In the genomic region with DNA sequence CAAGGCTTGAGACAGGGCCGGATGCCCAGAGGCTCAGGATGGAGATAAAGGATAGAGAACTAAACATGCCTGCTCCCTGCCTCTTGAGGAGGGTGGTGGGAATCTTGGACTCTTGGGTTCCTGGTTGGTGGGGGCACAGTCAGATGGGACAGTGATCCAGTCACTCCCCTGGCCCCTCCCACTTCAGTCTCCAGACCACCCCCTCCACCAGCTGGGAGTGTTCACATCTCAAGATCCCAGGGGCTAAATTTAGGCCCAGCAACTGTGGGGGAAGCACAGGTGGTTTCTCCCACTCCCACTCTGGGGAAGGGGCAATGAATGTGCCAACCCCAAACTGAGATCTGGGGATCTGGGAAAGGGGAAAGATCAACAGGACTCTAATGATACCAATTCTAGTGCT, we compare ENCODE assay signal across 8 mouse cellular contexts. TPM values are rescaled to one million over a fixed set of nuclear protein-coding genes. Genes with fewer than 3 reads are reported as not detected.
DNase-seq lines count a peak whose midpoint lies in the region; ATAC-seq and TF ChIP-seq lines count a peak whose summit lies in the region.

No protein-coding gene starts in this region.

- H3K4me2 ChIP-seq in heart, embryonic 11.5 days, result peak overlapping the region; percentile 98
- peak overlapping the region; percentile 99 for H3K4me2 ChIP-seq in limb, embryonic 13.5 days (replicated peaks)
- peak overlapping the region; percentile 94 for H3K4me2 ChIP-seq in stomach, embryonic 14.5 days (replicated peaks; ENCODE audit: low read depth, low read length)
- no peak overlapping the region for H3K4me2 ChIP-seq in midbrain, embryonic 16.5 days (ENCODE audit: low read length)

- H3K9ac ChIP-seq in heart, embryonic 11.5 days (ENCODE audit: low read depth, low read length), result 0 out of 2 replicates have a peak overlapping the region, but pooled peaks have one; percentile 12
- no peak overlapping the region; the same call in 1 of the 2 replicates for H3K9ac ChIP-seq in limb, embryonic 13.5 days
- H3K9ac ChIP-seq in stomach, embryonic 14.5 days (replicated peaks; ENCODE audit: low read depth, low read length), result 0 out of 2 replicates have a peak overlapping the region, but pooled peaks have one; percentile 10
- H3K9ac ChIP-seq in midbrain, embryonic 16.5 days (ENCODE audit: low read depth, low read length), result no peak overlapping the region

- peak overlapping the region; percentile 58; the same call in 1 of the 2 replicates for H3K27ac ChIP-seq in heart, embryonic 11.5 days (ENCODE audit: low read depth, low read length)
- 0 out of 2 replicates have a peak overlapping the region, but pooled peaks have one; percentile 15 for H3K27ac ChIP-seq in limb, embryonic 13.5 days
- peak overlapping the region; percentile 80; the same call in 1 of the 2 replicates for H3K27ac ChIP-seq in stomach, embryonic 14.5 days (ENCODE audit: low read length)
- no peak overlapping the region for H3K27ac ChIP-seq in midbrain, embryonic 16.5 days (ENCODE audit: low read length)

- no peak for TF ChIP-seq POLR2A in lung, adult 2 months (IDR thresholded peaks at IDR 0.05; ENCODE audit: borderline replicate concordance, extremely low read depth, low read depth, low read length)

- DNase-seq in heart, adult 9 months (ENCODE audit: low spot score in 2 of 2), result no peak
- DNase-seq in lung, adult 2 months, result no peak
- no peak for DNase-seq in lung, postnatal 14 days
- no peak for DNase-seq in T-cell, adult 2 months (ENCODE audit: low spot score)

- H3K36me3 ChIP-seq in heart, embryonic 11.5 days (ENCODE audit: control insufficient read depth, insufficient read depth, low read length), result no peaks in the 10 kb centered on the region
- H3K36me3 ChIP-seq in limb, embryonic 13.5 days, result no peaks in the 10 kb centered on the region
- H3K36me3 ChIP-seq in stomach, embryonic 14.5 days (ENCODE audit: control insufficient read depth, insufficient read depth, low read length), result no peaks in the 10 kb centered on the region
- no peaks in the 10 kb centered on the region for H3K36me3 ChIP-seq in midbrain, embryonic 16.5 days (ENCODE audit: control insufficient read depth, insufficient read depth, low read length)

- peaks cover 30% of the 10 kb centered on the region for H3K27me3 ChIP-seq in heart, embryonic 11.5 days (ENCODE audit: control insufficient read depth, insufficient read depth, low read length)
- peaks cover 77% of the 10 kb centered on the region for H3K27me3 ChIP-seq in limb, embryonic 13.5 days
- no peaks in the 10 kb centered on the region; the same call in none of the 2 replicates for H3K27me3 ChIP-seq in stomach, embryonic 14.5 days (ENCODE audit: control insufficient read depth, insufficient read depth, low read length)
- peaks cover 45% of the 10 kb centered on the region for H3K27me3 ChIP-seq in midbrain, embryonic 16.5 days (ENCODE audit: control insufficient read depth, insufficient read depth, low read depth, low read length)

- peak overlapping the region; percentile 1; the same call in 1 of the 2 replicates for H3K4me3 ChIP-seq in heart, embryonic 11.5 days (ENCODE audit: low read depth, low read length)
- H3K4me3 ChIP-seq in lung, adult 2 months (replicated peaks; ENCODE audit: extremely low read depth, low read depth, low read length), result peak overlapping the region; percentile 13
- peak overlapping the region; percentile 65 for H3K4me3 ChIP-seq in limb, embryonic 13.5 days
- H3K4me3 ChIP-seq in stomach, embryonic 14.5 days (ENCODE audit: low read depth, low read length), result peak overlapping the region; percentile 64
- no peak overlapping the region for H3K4me3 ChIP-seq in midbrain, embryonic 16.5 days (ENCODE audit: low read depth, low read length)

- no peak for TF ChIP-seq CTCF in lung, adult 2 months (IDR thresholded peaks at IDR 0.05; ENCODE audit: insufficient read depth, low read length)

- ATAC-seq in heart, embryonic 11.5 days (replicated peaks; ENCODE audit: insufficient number of reproducible peaks, low FRiP score, low TSS enrichment), result no peak
- ATAC-seq in limb, embryonic 13.5 days (ENCODE audit: low FRiP score, low read depth), result no peak; the same call in 1 of the 2 replicates
- ATAC-seq in stomach, embryonic 14.5 days (ENCODE audit: insufficient number of reproducible peaks, insufficient read depth, low FRiP score, low read depth), result no peak
- no peak for ATAC-seq in midbrain, embryonic 16.5 days

- no peaks in the 10 kb centered on the region for H3K9me3 ChIP-seq in heart, embryonic 11.5 days (replicated peaks; ENCODE audit: control insufficient read depth, low read length)
- no peaks in the 10 kb centered on the region for H3K9me3 ChIP-seq in limb, embryonic 13.5 days
- H3K9me3 ChIP-seq in stomach, embryonic 14.5 days (ENCODE audit: control insufficient read depth, low read depth, low read length), result no peaks in the 10 kb centered on the region
- no peaks in the 10 kb centered on the region for H3K9me3 ChIP-seq in midbrain, embryonic 16.5 days (replicated peaks; ENCODE audit: control insufficient read depth, low read length, poor library complexity, severe bottlenecking)

- H3K4me1 ChIP-seq in heart, embryonic 11.5 days (ENCODE audit: control insufficient read depth, insufficient read depth, low read length), result peaks cover 17% of the 10 kb centered on the region
- H3K4me1 ChIP-seq in lung, adult 2 months (ENCODE audit: control insufficient read depth, insufficient read depth, low read length), result peaks cover 3% of the 10 kb centered on the region; the same call in 1 of the 2 replicates
- peaks cover 48% of the 10 kb centered on the region for H3K4me1 ChIP-seq in limb, embryonic 13.5 days
- H3K4me1 ChIP-seq in stomach, embryonic 14.5 days (ENCODE audit: control insufficient read depth, insufficient read depth, low read length), result peaks cover 12% of the 10 kb centered on the region
- peaks cover 4% of the 10 kb centered on the region; the same call in 1 of the 2 replicates for H3K4me1 ChIP-seq in midbrain, embryonic 16.5 days (ENCODE audit: control insufficient read depth, insufficient read depth, low read length)

- WGBS in heart, embryonic 11.5 days (ENCODE audit: insufficient replicate concordance), result 20% methylated on average over 1 of the region's 1 CpGs
- WGBS in lung, adult 2 months, result 52% methylated on average over 1 of the region's 1 CpGs
- WGBS in limb, embryonic 13.5 days, result 47% methylated on average over 1 of the region's 1 CpGs
- WGBS in stomach, embryonic 14.5 days, result 15% methylated on average over 1 of the region's 1 CpGs
- 21% methylated on average over 1 of the region's 1 CpGs for WGBS in midbrain, embryonic 16.5 days

RNA-seq across cellular contexts. Expression of a gene that starts 1.3 kb away (rescaled TPM):
- polyA plus RNA-seq in heart, embryonic 11.5 days (2014; fragmentation: Nextera tagmentation; extraction: Ambion mirVana), result 5.8 and 9.1 TPM in 2 replicates
- polyA plus RNA-seq in lung, adult 2 months (2012; rRNA removed), result 20.0 and 24.9 TPM in 2 replicates
- 14.5 and 17.5 TPM in 2 replicates for polyA plus RNA-seq in limb, embryonic 13.5 days (2015; fragmentation: Nextera tagmentation; extraction: Ambion mirVana)
- 27.1 TPM in 2 replicates for polyA plus RNA-seq in stomach, embryonic 14.5 days (2014; fragmentation: Nextera tagmentation; extraction: Ambion mirVana)
- polyA plus RNA-seq in midbrain, embryonic 16.5 days (2015; fragmentation: Nextera tagmentation; extraction: Ambion mirVana), result 0.41 and 0.47 TPM in 2 replicates

RNA-seq across cellular contexts. Expression of a gene that starts 22.3 kb away (rescaled TPM):
- polyA plus RNA-seq in heart, embryonic 11.5 days (2014; fragmentation: Nextera tagmentation; extraction: Ambion mirVana), result 162 and 163 TPM in 2 replicates
- polyA plus RNA-seq in lung, adult 2 months (2012; rRNA removed), result 13.7 and 23.9 TPM in 2 replicates
- polyA plus RNA-seq in limb, embryonic 13.5 days (2015; fragmentation: Nextera tagmentation; extraction: Ambion mirVana), result 198 and 200 TPM in 2 replicates
- polyA plus RNA-seq in stomach, embryonic 14.5 days (2014; fragmentation: Nextera tagmentation; extraction: Ambion mirVana), result 210 and 218 TPM in 2 replicates
- polyA plus RNA-seq in midbrain, embryonic 16.5 days (2015; fragmentation: Nextera tagmentation; extraction: Ambion mirVana), result 124 and 125 TPM in 2 replicates

RNA-seq across cellular contexts. Expression of a gene that starts 38.4 kb away (rescaled TPM):
- 551 and 604 TPM in 2 replicates for polyA plus RNA-seq in heart, embryonic 11.5 days (2014; fragmentation: Nextera tagmentation; extraction: Ambion mirVana)
- polyA plus RNA-seq in lung, adult 2 months (2012; rRNA removed), result 421 and 530 TPM in 2 replicates
- 752 and 768 TPM in 2 replicates for polyA plus RNA-seq in limb, embryonic 13.5 days (2015; fragmentation: Nextera tagmentation; extraction: Ambion mirVana)
- polyA plus RNA-seq in stomach, embryonic 14.5 days (2014; fragmentation: Nextera tagmentation; extraction: Ambion mirVana), result 1,148 and 1,216 TPM in 2 replicates
- polyA plus RNA-seq in midbrain, embryonic 16.5 days (2015; fragmentation: Nextera tagmentation; extraction: Ambion mirVana), result 295 and 315 TPM in 2 replicates

RNA-seq across cellular contexts. Expression of a gene that starts 39.0 kb away (rescaled TPM):
- polyA plus RNA-seq in heart, embryonic 11.5 days (2014; fragmentation: Nextera tagmentation; extraction: Ambion mirVana), result 2,515 and 2,664 TPM in 2 replicates
- polyA plus RNA-seq in lung, adult 2 months (2012; rRNA removed), result 1,224 and 1,373 TPM in 2 replicates
- 3,677 and 3,933 TPM in 2 replicates for polyA plus RNA-seq in limb, embryonic 13.5 days (2015; fragmentation: Nextera tagmentation; extraction: Ambion mirVana)
- polyA plus RNA-seq in stomach, embryonic 14.5 days (2014; fragmentation: Nextera tagmentation; extraction: Ambion mirVana), result 4,724 and 5,059 TPM in 2 replicates
- 1,924 and 2,018 TPM in 2 replicates for polyA plus RNA-seq in midbrain, embryonic 16.5 days (2015; fragmentation: Nextera tagmentation; extraction: Ambion mirVana)

RNA-seq across cellular contexts. Expression of a gene that starts 40.6 kb away (rescaled TPM):
- polyA plus RNA-seq in heart, embryonic 11.5 days (2014; fragmentation: Nextera tagmentation; extraction: Ambion mirVana), result 7.7 and 8.0 TPM in 2 replicates
- polyA plus RNA-seq in lung, adult 2 months (2012; rRNA removed), result 13.2 and 15.1 TPM in 2 replicates
- 16.4 and 17.3 TPM in 2 replicates for polyA plus RNA-seq in limb, embryonic 13.5 days (2015; fragmentation: Nextera tagmentation; extraction: Ambion mirVana)
- 8.8 and 10.7 TPM in 2 replicates for polyA plus RNA-seq in stomach, embryonic 14.5 days (2014; fragmentation: Nextera tagmentation; extraction: Ambion mirVana)
- polyA plus RNA-seq in midbrain, embryonic 16.5 days (2015; fragmentation: Nextera tagmentation; extraction: Ambion mirVana), result 17.8 and 19.7 TPM in 2 replicates

Comparison
In these comparisons a context has a peak if more than half of its experiments do, and no peak if none do; other contexts are left out.
1. H3K9ac ChIP-seq: peak in heart, embryonic 11.5 days (single experiment) and stomach, embryonic 14.5 days (single experiment); none in limb, embryonic 13.5 days (single experiment) and midbrain, embryonic 16.5 days (single experiment).